Mouse (Mus musculus) forebrain, embryonic 11.5 days (tissue): Measurements from ENCODE around the gene Myh9. TPM values are rescaled to one million over a fixed set of nuclear protein-coding genes. Genes with fewer than 3 reads are reported as not detected.
A peak's percentile ranks its signal among the peaks of the same experiment; 100 is the strongest.

Experiments
- ATAC-seq: fragments of 200-750 bp; cut with Nextera tagmentation; replicated peaks from 2 replicates; pipeline ENCODE4 v1.8.0; 2017; ENCODE audit warnings: moderate TSS enrichment; ENCODE audit not compliant: low FRiP score
- DNase-seq: peaks from one replicate; pipeline ENCODE4 v3.0.0-alpha.2; 2017; ENCODE audit warnings: low spot score
- H3K27ac ChIP-seq: fragments of 300-500 bp; sonication (generic); 2 replicates; pipeline ENCODE4 v1.5.1; 2014; ENCODE audit warnings: low read depth, low read length
- H3K27me3 ChIP-seq: fragments of 300-500 bp; sonication (generic); 2 replicates; pipeline ENCODE4 v1.6.1; 2014; ENCODE audit warnings: mild to moderate bottlenecking, low read length, mixed read lengths; ENCODE audit not compliant: control insufficient read depth, insufficient read depth
- H3K36me3 ChIP-seq: fragments of 300-500 bp; sonication (generic); 2 replicates; pipeline ENCODE4 v1.6.1; 2014; ENCODE audit warnings: mild to moderate bottlenecking, low read length, moderate library complexity, mixed read lengths; ENCODE audit not compliant: control insufficient read depth, insufficient read depth
- H3K4me1 ChIP-seq: fragments of 300-500 bp; sonication (generic); replicated peaks from 2 replicates; pipeline ENCODE4 v1.6.1; 2014; ENCODE audit warnings: low read length, mixed read lengths; ENCODE audit not compliant: control insufficient read depth, insufficient read depth
- H3K4me2 ChIP-seq: fragments of 300-500 bp; sonication (generic); 2 replicates; pipeline ENCODE4 v1.6.1; 2014; ENCODE audit warnings: low read depth, mild to moderate bottlenecking, low read length, moderate library complexity, mixed read lengths; ENCODE audit not compliant: severe bottlenecking
- H3K4me3 ChIP-seq: fragments of 300-500 bp; sonication (generic); 2 replicates; pipeline ENCODE4 v1.5.1; 2014; ENCODE audit warnings: low read depth, low read length
- H3K9ac ChIP-seq: fragments of 300-500 bp; sonication (generic); 2 replicates; pipeline ENCODE4 v1.6.1; 2014; ENCODE audit warnings: low read length
- H3K9me3 ChIP-seq: fragments of 300-500 bp; sonication (generic); 2 replicates; pipeline ENCODE4 v1.6.1; 2016; ENCODE audit warnings: low read length, mixed read lengths; ENCODE audit not compliant: control insufficient read depth
- WGBS: fragments of 180-500 bp; shearing (Covaris S2); extraction: QIAGEN DNeasy Blood & Tissue Kit; methylation state at CpG from one replicate; pipeline ENCODE4 v1.1.7; 2014; 5-methylcytosine and 5-hydroxymethylcytosine counted together
- polyA plus RNA-seq: library from polyadenylated mRNA; unstranded; fragments of >200 nt; fragmentation: Nextera tagmentation; extraction: Ambion mirVana; gene quantifications from 2 replicates; pipeline ENCODE4 v1.2.1, GENCODE M21; 2014

The Myh9 gene
- polyA plus RNA-seq, 1 experiment from 2014 or later = 37.4 TPM

DNA sequence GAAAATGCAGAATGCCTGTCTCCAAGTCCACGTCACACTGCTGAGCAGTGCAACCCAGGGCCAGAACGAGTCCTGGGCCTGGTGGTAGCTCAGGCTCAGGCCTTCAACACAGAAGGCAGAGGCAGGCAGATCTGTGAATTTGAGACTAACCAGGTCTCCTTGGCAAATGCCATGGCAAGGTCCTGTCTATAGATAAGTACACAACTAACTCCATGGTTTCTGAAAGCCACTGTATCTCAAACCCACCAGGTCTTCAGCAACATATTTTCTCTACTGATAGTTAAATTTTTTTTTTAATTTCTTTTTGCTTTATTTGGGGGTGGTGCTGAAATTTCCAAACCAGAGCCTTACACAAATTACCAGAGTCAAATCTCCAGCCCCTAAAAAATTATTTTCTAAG, 19.3 kb downstream of the Myh9 start:
- Histone ChIP-seq H3K4me3 (no peak overlapping the region), H3K9me3 (no peaks in the 10 kb centered on the region), H3K27ac (no peak overlapping the region), H3K4me1 (peaks cover 9% of the 10 kb centered on the region; the same call in 1 of the 2 replicates), H3K27me3 (no peaks in the 10 kb centered on the region), H3K4me2 (no peak overlapping the region), H3K9ac (no peak overlapping the region), H3K36me3 (no peaks in the 10 kb centered on the region)
- 62% methylated on average over 2 of the region's 2 CpGs for WGBS
- ATAC-seq (no peak), DNase-seq (no peak)

DNA sequence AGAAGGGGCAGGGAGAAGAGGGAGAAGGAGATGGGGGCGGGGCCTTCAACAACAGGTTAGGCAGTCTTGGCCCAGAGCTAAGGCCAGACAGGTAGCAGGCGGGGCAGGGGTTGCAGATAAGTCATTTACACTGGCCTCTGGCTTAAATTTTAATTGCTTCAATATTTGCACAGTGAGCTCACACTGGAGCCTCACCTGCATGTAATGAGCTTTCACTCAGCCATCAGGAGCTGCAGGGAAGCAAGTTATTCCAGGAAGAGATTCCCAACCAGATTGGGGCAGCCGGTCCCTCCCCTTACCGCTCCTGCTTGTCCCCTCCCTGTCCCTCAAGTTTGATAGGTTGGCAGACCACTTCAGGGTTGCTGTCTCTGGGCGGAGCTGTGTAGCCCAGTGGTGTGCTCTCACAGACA, 19.9 kb downstream of the Myh9 start:
- Histone ChIP-seq H3K27ac (no peak overlapping the region), H3K36me3 (no peaks in the 10 kb centered on the region), H3K4me1 (peaks cover 3% of the 10 kb centered on the region; the same call in 1 of the 2 replicates), H3K4me3 (no peak overlapping the region), H3K9me3 (no peaks in the 10 kb centered on the region), H3K4me2 (no peak overlapping the region), H3K9ac (no peak overlapping the region), H3K27me3 (no peaks in the 10 kb centered on the region)
- no peak for ATAC-seq
- DNase-seq = no peak
- 56% methylated on average over 5 of the region's 5 CpGs for WGBS

DNA sequence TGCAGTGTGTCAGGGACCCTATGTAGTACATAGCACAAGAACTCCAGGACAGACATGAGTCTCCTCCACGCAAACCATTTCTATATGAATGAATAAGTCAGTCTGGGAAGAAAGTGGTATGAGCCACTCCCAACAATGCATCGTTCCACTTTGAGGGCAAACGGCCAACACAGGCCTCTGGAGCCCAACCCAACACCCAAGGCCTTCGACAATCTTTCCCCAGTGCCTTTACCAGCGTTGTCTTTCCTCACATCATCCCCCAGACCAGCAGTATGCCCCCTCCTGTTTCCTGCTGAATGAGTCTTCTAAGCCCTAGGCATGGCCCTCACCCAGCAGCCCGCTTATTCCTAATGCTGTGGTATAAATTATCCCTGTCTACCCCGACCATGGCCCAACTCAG, 20.6 kb downstream of the Myh9 start:
- H3K4me3 ChIP-seq = no peak overlapping the region
- no peaks in the 10 kb centered on the region for H3K9me3 ChIP-seq
- 74% methylated on average over 7 of the region's 7 CpGs for WGBS
- no peaks in the 10 kb centered on the region for H3K36me3 ChIP-seq
- DNase-seq = no peak
- H3K4me2 ChIP-seq = no peak overlapping the region
- H3K27me3 ChIP-seq = no peaks in the 10 kb centered on the region
- H3K4me1 ChIP-seq = no peaks in the 10 kb centered on the region; the same call in 1 of the 2 replicates
- no peak overlapping the region for H3K9ac ChIP-seq
- no peak for ATAC-seq
- no peak overlapping the region for H3K27ac ChIP-seq

DNA sequence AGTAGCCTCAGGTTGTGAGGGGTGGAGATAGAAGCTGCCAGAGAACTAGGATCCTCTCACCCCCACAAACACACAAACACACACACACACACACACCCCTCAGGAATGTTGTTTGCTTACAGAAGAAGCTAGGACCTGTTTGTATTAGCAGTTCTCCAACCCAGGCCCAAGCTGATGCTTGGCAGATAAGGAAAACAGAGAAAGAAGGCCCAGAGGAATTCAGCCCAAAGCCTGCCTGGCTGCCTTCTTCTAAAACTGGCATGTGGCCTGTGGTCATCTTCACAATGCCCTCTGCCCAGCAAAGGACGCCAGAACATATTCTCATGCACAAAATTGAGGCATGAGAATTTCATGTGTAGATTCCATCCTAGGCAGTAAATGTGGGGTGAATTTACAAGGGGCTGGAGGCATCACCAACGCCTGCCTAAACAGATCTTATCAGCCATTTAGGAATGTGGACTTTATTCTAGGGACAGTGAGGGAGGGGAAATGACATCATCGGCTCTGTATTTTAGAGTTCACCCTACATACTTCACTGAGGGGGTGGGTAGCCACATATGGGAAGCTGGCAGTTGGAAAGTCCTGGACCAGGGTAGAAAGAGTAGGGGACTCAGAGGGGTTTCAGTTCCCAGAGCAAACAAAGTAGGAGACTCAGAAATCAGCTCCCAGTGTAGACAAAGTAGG, 21.4 kb downstream of the Myh9 start:
- H3K27me3 ChIP-seq = no peaks in the 10 kb centered on the region
- no peak overlapping the region for H3K4me3 ChIP-seq
- H3K9me3 ChIP-seq = no peaks in the 10 kb centered on the region
- no peak overlapping the region for H3K4me2 ChIP-seq
- H3K36me3 ChIP-seq = no peaks in the 10 kb centered on the region
- WGBS = 77% methylated on average over 3 of the region's 3 CpGs
- ATAC-seq (no peak), DNase-seq (no peak)
- H3K27ac ChIP-seq = no peak overlapping the region
- H3K9ac ChIP-seq = no peak overlapping the region
- H3K4me1 ChIP-seq = no peaks in the 10 kb centered on the region; the same call in 1 of the 2 replicates

DNA sequence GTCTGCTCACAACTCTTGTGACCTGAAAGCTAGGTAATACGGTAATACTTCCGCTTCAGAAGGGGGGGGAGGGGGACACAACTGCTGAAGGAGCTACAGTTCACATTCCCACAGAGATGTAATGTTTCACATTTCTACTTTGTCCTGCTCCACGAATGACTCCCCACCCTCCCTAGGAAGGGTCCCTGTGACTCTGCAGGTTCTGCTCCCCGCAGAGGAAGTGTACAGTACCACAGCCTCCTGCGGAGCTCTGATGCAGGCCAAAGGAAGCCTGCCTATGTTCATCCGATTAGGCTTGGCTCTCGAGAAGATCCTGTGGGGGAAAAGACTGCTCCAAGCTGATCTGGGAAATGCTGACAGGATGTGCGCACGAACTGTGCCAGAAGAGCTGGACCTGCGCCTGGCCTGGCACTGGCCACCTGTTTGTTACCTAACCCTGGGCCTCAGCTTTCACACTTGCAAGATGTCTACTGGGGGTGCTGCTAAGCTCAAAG, 22.0 kb downstream of the Myh9 start:
- H3K36me3 ChIP-seq = no peaks in the 10 kb centered on the region
- no peak overlapping the region for H3K4me2 ChIP-seq
- WGBS = 77% methylated on average over 10 of the region's 10 CpGs
- no peaks in the 10 kb centered on the region for H3K27me3 ChIP-seq
- no peak for ATAC-seq
- H3K9me3 ChIP-seq = no peaks in the 10 kb centered on the region
- H3K4me1 ChIP-seq = no peaks in the 10 kb centered on the region; the same call in 1 of the 2 replicates
- no peak overlapping the region for H3K9ac ChIP-seq
- no peak for DNase-seq
- H3K27ac ChIP-seq = no peak overlapping the region
- no peak overlapping the region for H3K4me3 ChIP-seq

DNA sequence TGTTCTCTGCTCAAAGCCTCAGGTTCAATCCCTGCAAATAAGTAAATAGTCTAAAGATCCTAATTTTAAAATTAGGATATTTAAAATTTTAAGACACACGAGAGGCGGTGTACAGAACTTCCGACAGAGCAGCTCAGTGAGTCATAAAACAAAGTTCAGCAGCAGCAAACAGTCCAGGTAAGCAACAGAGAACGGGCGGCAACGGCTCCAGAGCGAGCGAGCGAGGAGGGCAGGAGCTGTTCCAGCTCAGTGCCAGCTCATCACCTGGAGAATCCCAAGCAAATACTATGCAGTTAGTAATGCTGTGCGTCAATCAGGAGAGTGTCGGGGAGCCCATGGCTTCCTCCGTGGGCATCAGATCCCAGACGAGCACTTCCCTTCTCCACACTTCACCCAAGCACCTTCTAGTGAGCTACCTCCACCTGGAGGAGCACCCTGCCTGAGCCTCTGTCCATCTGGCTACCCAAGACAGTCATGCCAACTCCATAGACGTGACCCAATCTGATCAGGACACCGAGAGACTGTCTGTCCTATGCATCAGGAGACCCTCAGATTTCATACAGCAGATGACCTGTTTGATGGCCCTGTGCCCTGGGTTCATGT, 23.3 kb downstream of the Myh9 start:
- no peak for DNase-seq
- Histone ChIP-seq H3K4me1 (no peaks in the 10 kb centered on the region; the same call in 1 of the 2 replicates), H3K27ac (no peak overlapping the region), H3K36me3 (no peaks in the 10 kb centered on the region), H3K4me2 (no peak overlapping the region), H3K4me3 (no peak overlapping the region), H3K9me3 (no peaks in the 10 kb centered on the region), H3K9ac (no peak overlapping the region), H3K27me3 (no peaks in the 10 kb centered on the region)
- WGBS = 86% methylated on average over 15 of the region's 15 CpGs
- no peak for ATAC-seq

DNA sequence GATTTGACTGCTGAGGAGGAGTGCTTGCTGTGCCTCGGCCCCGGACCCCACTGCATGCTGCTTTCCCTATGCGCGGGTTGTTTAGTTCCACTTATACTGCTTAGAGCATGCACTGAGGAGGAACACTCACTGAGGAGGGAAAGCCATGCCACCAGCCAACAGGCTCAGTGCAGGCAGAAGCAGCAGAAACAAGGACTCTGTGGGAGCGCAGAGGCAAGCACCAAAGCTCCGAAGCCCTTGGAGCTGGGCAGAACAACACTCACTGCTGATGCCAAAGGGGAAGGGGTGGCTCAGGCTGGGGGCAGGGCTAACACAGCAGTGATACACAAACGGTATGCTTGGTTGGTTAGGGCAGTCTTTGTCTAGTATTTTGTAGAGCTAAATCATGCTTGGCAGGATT, 24.6 kb downstream of the Myh9 start:
- Histone ChIP-seq H3K36me3 (no peaks in the 10 kb centered on the region; the same call in 1 of the 2 replicates), H3K4me2 (no peak overlapping the region), H3K4me3 (no peak overlapping the region), H3K27ac (no peak overlapping the region), H3K9me3 (no peaks in the 10 kb centered on the region), H3K4me1 (no peaks in the 10 kb centered on the region; the same call in 1 of the 2 replicates), H3K9ac (no peak overlapping the region), H3K27me3 (no peaks in the 10 kb centered on the region)
- no peak for ATAC-seq
- 71% methylated on average over 7 of the region's 7 CpGs for WGBS
- DNase-seq = no peak

DNA sequence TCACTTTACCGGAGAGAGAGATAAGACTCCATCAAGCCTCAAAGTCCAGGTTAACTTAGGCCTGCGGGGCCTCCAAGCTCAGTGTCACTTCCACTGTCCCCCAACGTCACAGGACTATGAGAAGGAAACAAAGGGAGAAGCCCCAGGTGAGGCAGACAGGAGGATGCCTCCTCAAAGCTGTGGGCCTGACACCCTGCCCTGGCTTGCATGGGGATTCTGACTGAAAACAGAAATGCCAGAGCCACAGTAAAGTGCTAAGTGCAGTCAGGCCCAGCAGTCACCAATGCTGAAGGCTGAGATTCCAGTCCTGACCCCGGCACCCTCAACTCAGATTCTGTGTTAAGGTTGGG, 25.4 kb downstream of the Myh9 start:
- Histone ChIP-seq H3K4me3 (no peak overlapping the region), H3K27ac (0 out of 2 replicates have a peak overlapping the region, but pooled peaks have one; percentile 25), H3K27me3 (no peaks in the 10 kb centered on the region), H3K9ac (no peak overlapping the region), H3K9me3 (no peaks in the 10 kb centered on the region), H3K4me2 (no peak overlapping the region), H3K36me3 (no peaks in the 10 kb centered on the region; the same call in none of the 2 replicates), H3K4me1 (no peaks in the 10 kb centered on the region; the same call in 1 of the 2 replicates)
- ATAC-seq (no peak), DNase-seq (no peak)
- 87% methylated on average over 4 of the region's 4 CpGs for WGBS
